Mouse (Mus musculus) spleen, postnatal 4 days (tissue): ENCODE data around the gene Oaz1.
"Not testable (repeated sequence)": the region's sequence is repeated elsewhere in the genome, so short reads cannot be mapped to it uniquely, and the experiment has no call there.

Source experiments
- DNase-seq, 2 experiments: peaks; one replicate each; pipeline ENCODE4 v3.0.0; 2022; ENCODE audit warnings: low spot score in 2 of 2

The Oaz1 gene

DNA sequence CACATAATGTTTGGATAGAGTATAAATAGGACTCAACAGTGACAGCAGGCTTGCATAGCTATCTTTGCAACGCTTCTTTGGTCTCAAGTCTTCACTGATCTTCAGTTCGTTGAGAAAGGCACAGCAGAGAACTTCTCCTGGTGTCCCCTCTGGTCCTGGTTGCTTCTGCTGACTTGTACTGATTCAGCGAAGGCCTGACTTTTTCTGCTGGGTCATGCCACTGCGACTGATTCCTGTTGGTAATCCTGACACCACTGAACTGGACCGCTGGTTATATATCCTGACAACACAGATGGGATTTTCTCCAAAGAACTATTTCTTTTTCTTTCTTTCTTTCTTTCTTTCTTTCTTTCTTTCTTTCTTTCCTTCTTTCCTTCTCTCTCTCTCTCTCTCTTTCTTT is 3.9 kb upstream of the Oaz1 start:
- no peak for DNase-seq

DNA sequence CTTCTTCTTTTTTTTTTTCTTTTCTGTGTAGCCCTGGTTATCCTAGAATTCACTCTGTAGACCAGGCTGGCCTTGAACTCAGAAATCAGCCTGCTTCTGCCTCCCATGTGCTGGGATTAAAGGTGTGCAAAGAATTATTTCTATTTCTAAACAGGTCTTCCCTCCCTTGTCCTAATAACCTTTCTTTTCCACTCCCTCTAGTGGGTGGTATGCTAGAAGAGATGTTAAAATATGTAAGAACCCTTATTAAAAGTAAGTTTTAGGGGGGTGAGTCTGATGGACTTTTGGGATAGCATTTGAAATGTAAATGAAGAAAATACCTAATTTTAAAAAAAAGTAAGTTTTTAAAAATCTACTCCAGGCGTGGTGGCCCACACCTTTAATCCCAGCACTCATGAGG is 3.1 kb upstream of the Oaz1 start:
- DNase-seq: no peak

DNA sequence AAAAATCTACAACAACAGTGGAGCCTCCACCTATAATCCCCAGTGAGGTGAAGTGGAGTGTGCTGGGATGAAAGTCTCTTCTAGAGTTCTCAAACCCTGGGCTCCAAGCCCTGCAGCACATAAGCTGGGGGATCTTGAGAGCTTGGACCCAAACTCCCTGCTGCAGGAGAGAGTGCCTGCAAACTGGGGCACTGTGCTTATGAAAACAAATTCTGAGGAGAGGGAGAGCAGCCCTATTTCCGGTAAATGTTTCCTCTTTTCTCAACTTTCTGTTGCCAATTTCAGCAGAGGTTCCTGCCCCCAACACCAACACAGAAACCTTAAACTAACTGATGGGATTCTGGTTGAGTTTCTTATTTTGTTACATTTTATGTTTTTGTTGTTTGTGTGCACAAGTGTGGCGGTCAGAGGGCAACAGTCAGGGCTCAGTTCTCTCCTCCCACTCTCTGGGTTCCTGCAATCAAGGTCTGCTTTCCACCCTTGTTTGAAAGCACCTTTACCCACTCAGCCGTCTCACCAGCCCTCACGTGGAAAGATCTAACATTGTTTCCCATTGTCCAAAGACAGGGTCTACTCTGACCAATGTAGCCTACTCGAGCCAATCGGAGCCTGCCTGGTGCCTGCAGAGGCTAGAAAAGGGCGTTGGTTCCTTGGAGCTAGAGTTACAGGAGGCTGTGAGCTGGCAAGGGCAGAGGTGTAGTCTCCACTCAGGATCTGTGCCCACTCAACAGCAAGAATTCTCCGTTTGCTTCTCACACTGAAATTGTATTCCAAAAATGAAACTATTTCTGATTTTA is 2.4 kb upstream of the Oaz1 start:
- DNase-seq: no peak

DNA sequence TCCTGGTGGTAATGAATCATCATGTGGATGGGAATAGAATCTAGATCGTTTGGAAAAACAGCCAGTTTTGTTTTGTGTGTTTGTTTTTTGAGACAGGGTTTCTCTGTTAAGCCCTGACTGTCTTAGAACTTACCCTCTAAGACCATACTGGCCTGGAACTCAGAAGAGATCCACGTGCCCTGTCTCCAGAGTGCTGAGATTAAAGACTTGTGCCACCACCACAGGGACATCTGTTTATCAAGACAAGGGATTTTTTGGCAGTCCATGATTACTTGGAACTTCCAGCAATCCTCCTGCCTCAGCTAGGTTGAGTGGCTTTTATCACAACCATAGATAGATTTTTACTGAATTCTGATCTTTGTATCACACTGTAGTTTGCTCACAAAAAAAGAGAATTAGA is 1.6 kb upstream of the Oaz1 start:
- DNase-seq: no peak

DNA sequence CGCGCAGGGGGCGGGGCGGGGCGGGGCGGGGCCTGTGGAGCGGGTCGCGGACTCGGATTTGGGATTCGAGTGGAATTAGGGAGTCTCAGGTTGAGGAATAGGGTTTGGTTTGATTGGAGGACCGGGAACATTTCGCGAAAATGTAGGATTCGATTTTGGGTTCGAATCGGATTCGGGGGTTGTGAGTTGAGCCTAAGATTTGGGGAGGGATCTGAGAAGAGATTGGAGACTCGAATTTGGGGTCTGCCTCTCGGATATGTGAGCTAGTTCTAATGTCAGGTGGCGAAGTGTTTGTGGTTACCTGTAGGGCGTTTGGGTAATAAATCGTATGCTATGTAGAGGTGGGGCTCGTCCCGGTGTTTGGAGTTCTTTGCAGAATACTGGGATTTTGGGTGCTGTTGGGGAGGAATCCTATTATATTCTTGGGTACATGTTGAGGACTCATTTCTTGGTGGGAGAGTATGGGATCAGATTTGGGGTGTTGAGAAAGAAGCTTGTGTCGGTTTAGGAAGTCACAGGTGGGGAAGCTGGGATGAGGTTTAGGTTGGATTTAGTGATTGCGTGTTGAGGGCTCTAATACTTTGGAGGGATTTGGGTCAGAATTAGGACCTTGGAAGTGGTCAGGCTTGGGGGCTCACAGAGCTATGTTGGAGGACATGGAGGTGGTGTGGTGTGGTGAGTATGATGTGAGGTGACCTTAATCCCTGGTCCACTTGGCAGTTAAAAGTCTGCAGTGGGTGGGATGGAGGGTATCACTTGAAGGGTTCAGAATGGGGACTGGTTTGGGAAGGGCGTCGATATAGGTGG is 810 bp downstream of the Oaz1 start:
- DNase-seq: no peak

- no peak for DNase-seq
Observed at GRCm38 (mm10) chr10:80827870-80828420, 1.5 kb downstream of the Oaz1 start.

DNA sequence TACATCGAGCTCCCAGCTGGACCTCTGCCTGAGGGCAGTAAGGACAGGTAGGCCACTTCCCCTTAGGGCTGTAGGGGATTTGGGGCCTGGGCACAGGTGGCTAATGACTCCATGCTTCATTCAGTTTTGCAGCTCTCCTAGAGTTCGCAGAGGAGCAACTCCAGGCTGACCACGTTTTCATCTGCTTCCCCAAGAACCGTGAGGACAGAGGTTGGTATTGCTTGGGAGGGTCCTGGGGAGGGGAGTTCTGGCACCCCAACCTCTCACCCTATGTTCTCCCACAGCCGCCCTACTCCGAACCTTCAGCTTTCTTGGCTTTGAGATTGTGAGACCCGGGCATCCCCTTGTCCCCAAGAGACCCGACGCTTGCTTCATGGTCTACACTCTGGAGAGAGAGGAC is 2.1 kb downstream of the Oaz1 start:
- DNase-seq: not testable (repeated sequence)

DNA sequence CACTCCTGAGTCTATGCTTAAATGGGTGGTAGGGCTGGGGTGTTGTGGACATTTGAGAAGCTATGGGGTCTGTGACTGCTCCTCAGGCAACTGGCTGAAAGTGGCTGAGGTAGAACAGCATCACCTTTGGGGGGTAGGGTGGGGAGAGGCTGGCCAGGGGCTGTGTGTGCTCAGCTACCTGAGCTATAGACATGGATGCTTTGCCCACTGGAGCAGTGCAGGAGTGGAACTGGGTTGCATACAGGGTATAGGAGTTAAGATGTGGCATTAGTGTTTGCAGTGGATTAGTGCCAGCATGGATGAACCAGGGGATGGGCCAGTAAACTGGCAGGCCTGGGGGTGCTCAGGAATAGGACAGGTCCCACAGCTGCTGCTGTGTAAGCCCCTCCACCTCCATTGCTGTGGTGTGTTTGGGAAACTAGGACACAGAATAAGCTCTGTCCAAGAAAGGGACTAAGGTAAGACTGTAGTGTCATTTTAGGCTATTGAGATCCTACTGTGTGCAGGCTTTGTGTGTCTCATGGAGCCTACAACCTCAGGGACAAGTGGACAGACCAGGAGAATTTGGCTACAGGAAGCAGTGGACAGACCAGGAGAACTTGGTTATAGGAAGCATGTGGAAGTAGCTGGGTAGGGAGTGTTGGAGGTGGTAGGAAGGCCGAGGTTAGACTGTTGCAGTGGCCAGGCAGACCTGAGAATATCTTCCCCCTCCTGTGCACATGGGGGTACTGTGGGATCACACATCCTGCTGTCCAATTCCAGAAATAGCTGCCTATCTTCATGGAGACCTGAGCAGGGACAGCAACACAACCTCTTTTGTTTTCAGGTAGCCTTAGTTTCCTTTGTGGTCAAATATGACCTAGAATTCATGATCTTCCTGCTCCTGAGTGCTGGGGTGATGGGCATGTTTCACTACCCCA is 3.2 kb downstream of the Oaz1 start:
- no peak for DNase-seq

DNA sequence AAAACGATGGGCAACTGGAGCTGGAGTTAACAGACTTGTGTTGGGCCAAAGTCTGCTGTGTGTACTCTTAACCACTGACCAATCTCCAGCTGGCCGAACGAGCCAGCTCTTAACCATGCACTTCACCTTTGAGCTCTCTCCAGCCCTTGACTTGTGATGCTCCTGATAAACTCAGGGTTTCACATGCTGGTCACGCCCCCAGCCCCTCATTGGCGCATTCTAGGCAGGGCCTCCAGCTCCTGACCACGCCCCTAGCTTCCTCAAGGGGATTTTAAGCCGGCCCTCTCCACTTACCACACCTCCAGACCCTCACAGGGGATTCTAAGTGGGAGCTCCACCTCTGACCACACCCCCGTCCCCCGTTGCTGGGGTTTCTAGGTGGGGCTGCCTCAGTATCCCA is 4.7 kb downstream of the Oaz1 start:
- peak; percentile 73 to 79 for DNase-seq

DNA sequence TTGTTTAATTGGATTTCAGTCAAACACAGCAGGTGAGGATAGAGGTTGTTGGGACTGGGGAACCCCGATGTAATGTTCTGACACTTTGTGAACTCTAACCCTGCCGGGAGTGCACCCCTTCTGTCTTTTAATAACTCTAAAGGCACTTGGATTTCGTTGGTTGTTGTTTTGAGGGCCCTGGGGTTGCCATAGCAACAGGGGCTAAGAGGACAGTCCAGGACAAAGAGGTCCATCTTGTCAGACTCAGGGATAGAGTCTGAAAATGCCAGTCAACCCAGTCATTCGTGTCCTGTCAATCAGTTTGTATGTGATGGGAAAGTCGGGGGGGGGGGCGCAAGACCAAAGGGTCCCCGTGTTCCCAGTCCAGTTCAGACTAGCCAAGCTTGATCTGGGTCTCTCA is 6.4 kb downstream of the Oaz1 start:
- no peak for DNase-seq

DNA sequence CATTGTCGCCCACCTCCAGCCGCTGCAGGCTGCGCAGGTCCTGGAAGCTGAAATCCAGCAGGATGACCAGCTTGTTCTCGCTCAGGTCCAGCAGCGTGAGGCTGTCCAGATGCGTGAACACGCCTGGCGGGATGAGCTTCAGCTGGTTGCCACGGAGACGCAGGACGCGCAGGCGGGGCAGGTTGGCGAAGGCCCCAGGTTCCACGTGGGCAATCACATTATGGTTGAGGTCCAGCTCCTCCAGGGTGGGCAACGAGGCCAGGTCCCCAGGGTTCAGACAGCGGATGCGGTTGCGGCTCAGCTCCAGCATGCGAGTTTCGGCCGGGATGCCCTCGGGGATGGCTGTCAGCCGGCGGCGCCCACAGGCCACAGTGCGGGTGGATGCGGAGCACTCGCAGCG is 9.2 kb downstream of the Oaz1 start:
- no peak for DNase-seq

- no peak for DNase-seq
Observed at GRCm38 (mm10) chr10:80836949-80837379, 10.5 kb downstream of the Oaz1 start.

DNA sequence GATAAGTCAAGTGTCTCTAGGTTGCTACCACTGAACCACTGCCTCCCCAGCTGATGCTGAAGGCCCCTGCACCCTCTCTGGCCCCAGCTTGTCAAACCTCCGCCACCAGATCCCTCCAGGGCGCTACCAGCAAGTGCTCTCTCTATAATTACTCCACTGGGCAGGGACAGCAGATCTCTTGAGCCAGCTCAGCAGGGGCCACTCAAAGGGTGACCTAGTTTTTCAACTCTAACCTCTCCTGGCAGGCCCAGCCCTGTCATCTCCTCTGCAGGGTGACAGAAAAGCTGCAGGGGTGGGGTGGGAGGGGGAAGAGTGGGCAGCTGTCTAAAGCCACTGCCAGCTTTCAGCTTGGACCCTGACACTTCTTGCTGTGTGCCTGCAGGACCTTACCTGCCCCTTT is 11.4 kb downstream of the Oaz1 start:
- DNase-seq: no peak

- DNase-seq: no peak
Observed at GRCm38 (mm10) chr10:80838346-80838912, 12.0 kb downstream of the Oaz1 start.

GRCm38 (mm10) chr10:80839848-80840247 is 13.4 kb downstream of the Oaz1 start:
- DNase-seq: no peak

GRCm38 (mm10) chr10:80841685-80842084 is 15.2 kb downstream of the Oaz1 start:
- DNase-seq: no peak

DNA sequence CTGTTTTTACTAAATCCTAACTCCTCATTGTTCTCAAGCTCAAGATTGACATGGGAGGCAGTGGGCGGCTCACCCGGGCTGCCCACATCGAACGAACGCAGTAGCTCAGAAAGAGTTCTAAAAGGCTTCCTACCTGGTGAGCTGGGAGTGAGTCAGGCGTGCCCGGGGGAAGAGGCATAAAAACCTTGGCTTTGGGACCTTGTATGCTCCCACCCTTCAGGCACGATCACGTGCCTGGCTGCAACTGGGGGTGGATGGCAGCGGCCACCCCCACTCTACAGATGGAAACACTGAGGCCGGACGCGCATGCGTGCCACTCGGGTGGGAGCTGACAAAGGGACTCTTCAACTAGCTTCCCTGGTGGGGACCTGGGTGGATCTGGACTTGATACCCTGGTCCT is 15.9 kb downstream of the Oaz1 start:
- DNase-seq: no peak

- no peak for DNase-seq
Observed at GRCm38 (mm10) chr10:80843087-80843930, 16.9 kb downstream of the Oaz1 start.

- no peak for DNase-seq
Observed at GRCm38 (mm10) chr10:80843931-80844547, 17.6 kb downstream of the Oaz1 start, which contains the start of gene Lingo3. TSS of gene Lingo3 (minus strand) at chr10:80844039.
